Mouse (Mus musculus): ENCODE measurements at regions not wholly inside any gene's neighbourhood (a gene's known extent, or its start where the extent isn't known, plus 50 kb on each side); places are given as distances from the start of the nearest gene placed in this dataset.

- H3K9ac ChIP-seq: no peak overlapping the region
- DNase-seq (no peak), ATAC-seq (no peak)
- no peaks in the 10 kb centered on the region for H3K27me3 ChIP-seq (ENCODE audit: insufficient read depth, low read length)
- no peaks in the 10 kb centered on the region for H3K4me1 ChIP-seq (ENCODE audit: insufficient read depth)
- no peak for TF ChIP-seq CTCF (IDR thresholded peaks at IDR 0.05; ENCODE audit: low read depth)
- H3K27ac ChIP-seq (ENCODE audit: low read depth, low read length): no peak overlapping the region
- no peak overlapping the region for H3K4me3 ChIP-seq (ENCODE audit: low read depth, low read length)
- H3K9me3 ChIP-seq (ENCODE audit: low read length): no peaks in the 10 kb centered on the region
- 77% methylated on average over 2 of the region's 2 CpGs for WGBS
- no peaks in the 10 kb centered on the region for H3K36me3 ChIP-seq (ENCODE audit: insufficient read depth)
- H3K4me2 ChIP-seq (ENCODE audit: low read depth): no peak overlapping the region
Observed at GRCm38 (mm10) chr1:176594312-176594711, 219.6 kb downstream of the Cep170 start.

- WGBS: 34% methylated on average over 2 of the region's 2 CpGs
- no peak for TF ChIP-seq CTCF (IDR thresholded peaks at IDR 0.05; ENCODE audit: low read depth)
- no peak for DNase-seq
Observed at GRCm38 (mm10) chr1:176588144-176588543, 225.7 kb downstream of the Cep170 start.

GRCm38 (mm10) chr1:176573703-176574102 is 240.2 kb downstream of the Cep170 start:
- Histone ChIP-seq H3K4me2 (ENCODE audit: low read depth) (no peak overlapping the region), H3K4me1 (ENCODE audit: insufficient read depth) (no peaks in the 10 kb centered on the region), H3K9ac (no peak overlapping the region), H3K27me3 (ENCODE audit: insufficient read depth, low read length) (no peaks in the 10 kb centered on the region), H3K27ac (ENCODE audit: low read depth, low read length) (no peak overlapping the region), H3K4me3 (ENCODE audit: low read depth, low read length) (no peak overlapping the region), H3K9me3 (ENCODE audit: low read length) (no peaks in the 10 kb centered on the region), H3K36me3 (ENCODE audit: insufficient read depth) (no peaks in the 10 kb centered on the region)
- no peak for ATAC-seq
- DNase-seq: no peak
- TF ChIP-seq CTCF (IDR thresholded peaks at IDR 0.05; ENCODE audit: low read depth): no peak
- WGBS: 11% methylated on average over 1 of the region's 1 CpGs

More at GRCm38 (mm10) chr1:176588144-176588543, 225.7 kb downstream of the Cep170 start:
- no peak overlapping the region for H3K4me3 ChIP-seq (ENCODE audit: low read depth, low read length)
- no peak overlapping the region for H3K9ac ChIP-seq
- no peak overlapping the region for H3K27ac ChIP-seq (ENCODE audit: low read depth, low read length)
- ATAC-seq: no peak
- H3K27me3 ChIP-seq (ENCODE audit: insufficient read depth, low read length): no peaks in the 10 kb centered on the region
- no peaks in the 10 kb centered on the region for H3K9me3 ChIP-seq (ENCODE audit: low read length)
- no peaks in the 10 kb centered on the region for H3K4me1 ChIP-seq (ENCODE audit: insufficient read depth)
- no peak overlapping the region for H3K4me2 ChIP-seq (ENCODE audit: low read depth)
- H3K36me3 ChIP-seq (ENCODE audit: insufficient read depth): no peaks in the 10 kb centered on the region

- Histone ChIP-seq H3K4me1 (ENCODE audit: insufficient read depth) (no peaks in the 10 kb centered on the region), H3K27ac (ENCODE audit: low read depth, low read length) (no peak overlapping the region), H3K27me3 (ENCODE audit: insufficient read depth, low read length) (no peaks in the 10 kb centered on the region), H3K9me3 (ENCODE audit: low read length) (no peaks in the 10 kb centered on the region), H3K4me2 (ENCODE audit: low read depth) (no peak overlapping the region), H3K9ac (no peak overlapping the region), H3K4me3 (ENCODE audit: low read depth, low read length) (no peak overlapping the region), H3K36me3 (ENCODE audit: insufficient read depth) (no peaks in the 10 kb centered on the region)
- ATAC-seq: peak; percentile 58
- DNase-seq: no peak
- WGBS: 24% methylated on average over 11 of the region's 11 CpGs
- TF ChIP-seq CTCF (IDR thresholded peaks at IDR 0.05; ENCODE audit: low read depth): no peak
Observed at GRCm38 (mm10) chr1:176558457-176559415, 255.1 kb downstream of the Cep170 start.

- H3K27me3 ChIP-seq (ENCODE audit: insufficient read depth, low read length): no peaks in the 10 kb centered on the region
- no peak overlapping the region for H3K4me2 ChIP-seq (ENCODE audit: low read depth)
- no peaks in the 10 kb centered on the region for H3K4me1 ChIP-seq (ENCODE audit: insufficient read depth)
- ATAC-seq (no peak), DNase-seq (no peak)
- no peak for TF ChIP-seq CTCF (IDR thresholded peaks at IDR 0.05; ENCODE audit: low read depth)
- no peak overlapping the region for H3K27ac ChIP-seq (ENCODE audit: low read depth, low read length)
- no peaks in the 10 kb centered on the region for H3K9me3 ChIP-seq (ENCODE audit: low read length)
- 91% methylated on average over 4 of the region's 4 CpGs for WGBS
- no peak overlapping the region for H3K4me3 ChIP-seq (ENCODE audit: low read depth, low read length)
- H3K9ac ChIP-seq: no peak overlapping the region
- no peaks in the 10 kb centered on the region for H3K36me3 ChIP-seq (ENCODE audit: insufficient read depth)
Observed at GRCm38 (mm10) chr1:176534417-176534816, 259.3 kb upstream of the Pld5 start.

GRCm38 (mm10) chr1:176529037-176529436 is 253.9 kb upstream of the Pld5 start:
- DNase-seq (no peak), ATAC-seq (no peak)
- H3K36me3 ChIP-seq (ENCODE audit: insufficient read depth): no peaks in the 10 kb centered on the region
- no peak overlapping the region for H3K4me2 ChIP-seq (ENCODE audit: low read depth)
- no peak overlapping the region for H3K9ac ChIP-seq
- H3K27me3 ChIP-seq (ENCODE audit: insufficient read depth, low read length): no peaks in the 10 kb centered on the region
- TF ChIP-seq CTCF (IDR thresholded peaks at IDR 0.05; ENCODE audit: low read depth): no peak
- no peak overlapping the region for H3K27ac ChIP-seq (ENCODE audit: low read depth, low read length)
- no peaks in the 10 kb centered on the region for H3K4me1 ChIP-seq (ENCODE audit: insufficient read depth)
- H3K9me3 ChIP-seq (ENCODE audit: low read length): no peaks in the 10 kb centered on the region
- 62% methylated on average over 2 of the region's 2 CpGs for WGBS
- H3K4me3 ChIP-seq (ENCODE audit: low read depth, low read length): no peak overlapping the region

GRCm38 (mm10) chr1:176511467-176511866 is 236.4 kb upstream of the Pld5 start:
- Histone ChIP-seq H3K4me3 (ENCODE audit: low read depth, low read length) (no peak overlapping the region), H3K27ac (ENCODE audit: low read depth, low read length) (no peak overlapping the region), H3K4me2 (ENCODE audit: low read depth) (no peak overlapping the region), H3K36me3 (ENCODE audit: insufficient read depth) (no peaks in the 10 kb centered on the region), H3K9me3 (ENCODE audit: low read length) (no peaks in the 10 kb centered on the region), H3K27me3 (ENCODE audit: insufficient read depth, low read length) (no peaks in the 10 kb centered on the region), H3K9ac (no peak overlapping the region), H3K4me1 (ENCODE audit: insufficient read depth) (no peaks in the 10 kb centered on the region)
- 26% methylated on average over 3 of the region's 3 CpGs for WGBS
- ATAC-seq (no peak), DNase-seq (no peak)
- no peak for TF ChIP-seq CTCF (IDR thresholded peaks at IDR 0.05; ENCODE audit: low read depth)
